Mouse (Mus musculus): ENCODE data around the gene Plekha8.

DNA sequence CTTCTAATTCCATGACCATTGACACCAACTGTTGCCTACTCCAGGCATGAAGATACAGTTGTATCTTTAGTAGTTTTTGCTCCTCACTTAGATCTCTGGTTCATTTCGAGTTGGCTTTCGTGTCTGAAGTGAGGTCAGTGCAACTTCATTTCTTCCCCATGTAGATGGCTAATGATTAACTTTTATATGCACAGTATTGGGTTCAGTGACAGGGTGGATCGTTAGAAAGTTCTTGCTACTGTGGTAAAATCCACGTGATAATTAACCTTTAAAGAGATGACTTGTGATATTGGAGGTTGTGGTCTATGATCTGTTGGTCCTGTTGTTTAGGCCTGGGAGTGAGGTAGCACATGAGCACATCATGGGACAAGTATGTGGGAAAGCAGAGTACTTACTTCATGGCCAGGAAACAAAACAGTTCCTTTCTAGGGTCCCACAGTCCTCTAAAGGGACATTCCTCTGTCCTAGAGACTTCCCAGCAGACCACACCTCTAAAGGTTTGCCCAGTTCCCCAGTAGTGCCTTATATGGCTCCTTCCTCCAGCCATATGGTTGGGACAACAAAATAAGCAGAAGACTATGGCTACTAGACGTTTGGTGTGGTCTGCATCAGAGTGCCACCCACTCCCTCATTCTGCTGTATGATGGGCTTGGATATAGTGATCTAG is 5.9 kb downstream of the Plekha8 start:
- TF ChIP-seq EP300 (IDR thresholded peaks at IDR 0.05) (no peak), CTCF (IDR thresholded peaks at IDR 0.05) (no peak)

Measured in lung, postnatal 0 days (tissue).